Mouse (Mus musculus) thymus, adult 2 months (tissue): ENCODE data around the gene Itga6.

Experiments
- CTCF ChIP-seq: fragments of 200-500 bp; IDR thresholded peaks from 2 replicates; pipeline ENCODE4 v1.5.1; 2012; ENCODE audit warnings: mild to moderate bottlenecking, control low read depth, low read length, moderate library complexity, borderline replicate concordance; ENCODE audit not compliant: control insufficient read depth, poor library complexity, insufficient read depth; ENCODE audit errors: extremely low read depth
- POLR2A ChIP-seq: fragments of 200-500 bp; IDR thresholded peaks from 2 replicates; pipeline ENCODE4 v1.6.1; 2012; ENCODE audit warnings: mild to moderate bottlenecking, low read length, control low read depth, moderate library complexity; ENCODE audit not compliant: control insufficient read depth, poor library complexity, insufficient read depth; ENCODE audit errors: extremely low read depth

DNA sequence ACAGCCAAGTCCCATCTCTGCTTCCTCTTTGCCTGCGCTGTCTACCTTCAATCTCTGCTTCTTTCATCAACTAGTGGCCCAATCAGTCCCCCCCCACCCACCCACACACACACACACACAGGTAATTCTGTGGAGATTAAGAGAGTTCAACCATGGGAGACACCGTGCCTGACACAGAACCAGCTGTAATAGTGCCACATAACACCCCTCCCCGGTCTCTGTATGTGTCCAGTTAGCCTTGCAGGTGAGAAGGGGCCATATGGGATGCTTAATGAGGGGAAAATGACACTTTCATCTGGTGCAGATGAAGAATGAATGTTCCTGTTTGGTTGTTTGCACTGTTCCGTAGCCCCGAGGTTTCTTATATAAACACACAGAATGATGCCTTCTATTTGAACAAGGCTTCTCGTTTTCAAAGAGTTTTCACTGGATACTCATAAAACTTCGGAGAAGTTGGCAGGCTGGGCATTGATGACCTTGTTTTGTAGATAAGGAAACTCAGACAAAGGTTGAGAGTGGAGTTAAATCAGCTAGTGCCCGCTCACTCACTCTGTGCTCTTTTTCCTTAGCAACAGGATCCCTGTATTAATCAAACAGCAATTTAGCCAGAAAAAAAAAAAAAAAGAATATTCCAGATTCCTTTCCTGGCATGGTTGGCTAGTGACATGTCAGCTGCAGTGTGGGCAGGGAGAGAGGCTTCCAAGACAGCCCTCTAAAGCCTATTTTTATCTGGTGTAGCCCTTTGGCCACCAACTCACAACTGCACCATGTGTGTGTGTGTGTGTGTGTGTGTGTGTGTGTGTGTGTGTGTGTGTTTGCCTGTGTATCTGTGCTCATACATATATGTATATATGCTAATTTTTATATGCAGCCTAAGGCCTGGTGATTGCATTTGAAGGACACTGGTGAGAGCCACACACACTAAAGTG is 47.7 kb upstream of the Itga6 start:
- no peak for TF ChIP-seq CTCF
- no peak for TF ChIP-seq POLR2A
